Mouse (Mus musculus) hindbrain, postnatal 0 days (tissue): ENCODE measurements at regions not wholly inside any gene's neighbourhood (a gene's known extent, or its start where the extent isn't known, plus 50 kb on each side); places are given as distances from the start of the nearest gene placed in this dataset.

Source experiments
- ATAC-seq: fragments of 200-750 bp; cut with Nextera tagmentation; 2 replicates; pipeline ENCODE4 v1.8.0; 2017; ENCODE audit warnings: mild to moderate bottlenecking, moderate TSS enrichment, moderate library complexity
- DNase-seq: peaks from one replicate; pipeline ENCODE4 v3.0.0-alpha.2; 2015; ENCODE audit warnings: low spot score
- H3K27ac ChIP-seq: fragments of 300-500 bp; sonication (generic); 2 replicates; pipeline ENCODE4 v1.5.1; 2014; ENCODE audit warnings: mild to moderate bottlenecking
- H3K27me3 ChIP-seq: fragments of 300-500 bp; sonication (generic); 2 replicates; pipeline ENCODE4 v1.6.1; 2014; ENCODE audit warnings: low read length, mixed read lengths; ENCODE audit not compliant: insufficient read depth
- H3K36me3 ChIP-seq: fragments of 300-500 bp; sonication (generic); 2 replicates; pipeline ENCODE4 v1.6.1; 2014; ENCODE audit warnings: low read length, mixed read lengths; ENCODE audit not compliant: insufficient read depth
- H3K4me1 ChIP-seq: fragments of 300-500 bp; sonication (generic); 2 replicates; pipeline ENCODE4 v1.6.1; 2014; ENCODE audit warnings: antibody characterized with exemption, low read length, mixed read lengths; ENCODE audit not compliant: insufficient read depth
- H3K4me2 ChIP-seq: fragments of 300-500 bp; sonication (generic); 2 replicates; pipeline ENCODE4 v1.6.1; 2014; ENCODE audit warnings: low read depth, mild to moderate bottlenecking, low read length, moderate library complexity, mixed read lengths
- H3K4me3 ChIP-seq: fragments of 300-500 bp; sonication (generic); 2 replicates; pipeline ENCODE4 v1.5.1; 2014; ENCODE audit warnings: low read length
- H3K9ac ChIP-seq: fragments of 300-500 bp; sonication (generic); replicated peaks from 2 replicates; pipeline ENCODE4 v1.6.1; 2014; ENCODE audit warnings: mild to moderate bottlenecking, low read length, moderate library complexity, mixed read lengths
- H3K9me3 ChIP-seq: fragments of 300-500 bp; sonication (generic); 2 replicates; pipeline ENCODE4 v1.6.1; 2016; ENCODE audit warnings: low read length, mixed read lengths
- CTCF ChIP-seq: IDR thresholded peaks from 2 replicates; pipeline ENCODE4 v1.5.1; 2016; ENCODE audit warnings: antibody characterized with exemption, control low read depth, low read depth
- WGBS: fragments of 180-500 bp; shearing (Covaris S2); extraction: QIAGEN DNeasy Blood & Tissue Kit; methylation state at CpG from one replicate; pipeline ENCODE4 v1.1.7; 2014; 5-methylcytosine and 5-hydroxymethylcytosine counted together

- 50% methylated on average over 1 of the region's 1 CpGs for WGBS
- Histone ChIP-seq H3K9ac (no peak overlapping the region), H3K27me3 (no peaks in the 10 kb centered on the region), H3K4me3 (no peak overlapping the region), H3K4me1 (no peaks in the 10 kb centered on the region), H3K9me3 (no peaks in the 10 kb centered on the region), H3K27ac (no peak overlapping the region), H3K4me2 (no peak overlapping the region), H3K36me3 (no peaks in the 10 kb centered on the region)
- DNase-seq (peak; percentile 24), ATAC-seq (no peak)
- TF ChIP-seq CTCF, result no peak
These were observed 266.5 kb upstream of the Irak1bp1 start for GRCm38 (mm10) chr9:82562551-82563465.

- Histone ChIP-seq H3K27me3 (no peaks in the 10 kb centered on the region), H3K36me3 (no peaks in the 10 kb centered on the region), H3K9ac (no peak overlapping the region), H3K4me1 (no peaks in the 10 kb centered on the region), H3K4me3 (no peak overlapping the region), H3K27ac (no peak overlapping the region), H3K4me2 (no peak overlapping the region), H3K9me3 (no peaks in the 10 kb centered on the region)
- TF ChIP-seq CTCF, result no peak
- DNase-seq (peak; percentile 10), ATAC-seq (no peak)
- 55% methylated on average over 4 of the region's 4 CpGs for WGBS
These were observed 247.8 kb upstream of the Irak1bp1 start for GRCm38 (mm10) chr9:82581373-82582018.

GRCm38 (mm10) chr9:82609111-82609510 lies 220.2 kb upstream of the Irak1bp1 start:
- H3K4me2 ChIP-seq, result no peak overlapping the region
- H3K36me3 ChIP-seq, result no peaks in the 10 kb centered on the region
- no peaks in the 10 kb centered on the region for H3K4me1 ChIP-seq
- 67% methylated on average over 11 of the region's 11 CpGs for WGBS
- TF ChIP-seq CTCF, result no peak
- H3K27me3 ChIP-seq, result no peaks in the 10 kb centered on the region
- H3K4me3 ChIP-seq, result no peak overlapping the region
- no peaks in the 10 kb centered on the region for H3K9me3 ChIP-seq
- DNase-seq (no peak), ATAC-seq (no peak)
- H3K27ac ChIP-seq, result no peak overlapping the region; the same call in 1 of the 2 replicates
- no peak overlapping the region for H3K9ac ChIP-seq

- H3K4me1 ChIP-seq, result no peaks in the 10 kb centered on the region
- no peak overlapping the region for H3K27ac ChIP-seq
- H3K9me3 ChIP-seq, result no peaks in the 10 kb centered on the region
- DNase-seq, result peak; percentile 28
- no peaks in the 10 kb centered on the region for H3K27me3 ChIP-seq
- peak; percentile 87 for ATAC-seq
- no peak overlapping the region for H3K4me2 ChIP-seq
- no peak overlapping the region for H3K9ac ChIP-seq
- no peaks in the 10 kb centered on the region for H3K36me3 ChIP-seq
- 65% methylated on average over 4 of the region's 4 CpGs for WGBS
- H3K4me3 ChIP-seq, result no peak overlapping the region
- no peak for TF ChIP-seq CTCF
These were observed 219.4 kb upstream of the Irak1bp1 start for GRCm38 (mm10) chr9:82609946-82610345.

GRCm38 (mm10) chr9:82612526-82612925 lies 216.8 kb upstream of the Irak1bp1 start:
- 85% methylated on average over 2 of the region's 2 CpGs for WGBS
- H3K4me1 ChIP-seq, result no peaks in the 10 kb centered on the region

GRCm38 (mm10) chr9:82632411-82632810 lies 196.9 kb upstream of the Irak1bp1 start:
- H3K9ac ChIP-seq, result no peak overlapping the region
- H3K4me1 ChIP-seq, result no peaks in the 10 kb centered on the region
- WGBS, result 67% methylated on average over 3 of the region's 3 CpGs
- H3K36me3 ChIP-seq, result no peaks in the 10 kb centered on the region
- TF ChIP-seq CTCF, result no peak
- H3K9me3 ChIP-seq, result no peaks in the 10 kb centered on the region
- ATAC-seq (no peak), DNase-seq (no peak)
- H3K27ac ChIP-seq, result no peak overlapping the region
- H3K4me3 ChIP-seq, result no peak overlapping the region
- no peaks in the 10 kb centered on the region for H3K27me3 ChIP-seq
- H3K4me2 ChIP-seq, result no peak overlapping the region

More at GRCm38 (mm10) chr9:82612526-82612925, 216.8 kb upstream of the Irak1bp1 start:
- no peak overlapping the region for H3K9ac ChIP-seq
- H3K27me3 ChIP-seq, result no peaks in the 10 kb centered on the region
- H3K27ac ChIP-seq, result no peak overlapping the region
- H3K9me3 ChIP-seq, result no peaks in the 10 kb centered on the region
- no peak overlapping the region for H3K4me3 ChIP-seq
- H3K4me2 ChIP-seq, result no peak overlapping the region
- ATAC-seq, result no peak
- DNase-seq, result no peak
- no peaks in the 10 kb centered on the region for H3K36me3 ChIP-seq
- no peak for TF ChIP-seq CTCF
